Mouse (Mus musculus) cerebellum, adult 2 months (tissue): ENCODE results near the gene 2610028H24Rik.

Source experiments
- CTCF ChIP-seq: fragments of 200-500 bp; IDR thresholded peaks from 2 replicates; pipeline ENCODE4 v1.5.1; 2011; ENCODE audit warnings: low read depth, mild to moderate bottlenecking, control low read depth, low read length, moderate library complexity, borderline replicate concordance; ENCODE audit not compliant: insufficient read depth
- POLR2A ChIP-seq: fragments of 200-500 bp; IDR thresholded peaks from 2 replicates; pipeline ENCODE4 v1.6.1; 2011; ENCODE audit warnings: low read length, control low read depth, borderline replicate concordance; ENCODE audit not compliant: insufficient read depth

GRCm38 (mm10) chr10:76416811-76417210 lies 32.1 kb upstream of the 2610028H24Rik start:
- TF ChIP-seq CTCF (no peak), POLR2A (no peak)
